Mouse (Mus musculus) gonadal fat pad, adult 2 months (tissue): ENCODE measurements at regions not wholly inside any gene's neighbourhood (a gene's known extent, or its start where the extent isn't known, plus 50 kb on each side); places are given as distances from the start of the nearest gene placed in this dataset.

Experiments used
- DNase-seq: peaks from one replicate; pipeline ENCODE4 v3.0.0-alpha.2; 2012; ENCODE audit warnings: low read depth

GRCm38 (mm10) chr14:25406059-25406458, 52.9 kb upstream of the Zmiz1 start:
- no peak for DNase-seq

GRCm38 (mm10) chr14:25406613-25407012, 52.4 kb upstream of the Zmiz1 start:
- DNase-seq: no peak

GRCm38 (mm10) chr14:25407111-25407510, 51.9 kb upstream of the Zmiz1 start:
- DNase-seq: no peak
